Mouse (Mus musculus) G1E (cell line): ENCODE results near the gene Mnat1. TPM values are rescaled to one million over a fixed set of nuclear protein-coding genes. Genes with fewer than 3 reads are reported as not detected.

Experiments
- ATAC-seq: 2 replicates; pipeline ENCODE4 v1.8.0; 2016; ENCODE audit warnings: mild to moderate bottlenecking; ENCODE audit not compliant: insufficient number of reproducible peaks, poor library complexity, low FRiP score, severe bottlenecking; ENCODE audit errors: extremely low read depth
- DNase-seq: peaks from one replicate; pipeline ENCODE4 v3.0.0; 2012; ENCODE audit warnings: low spot score
- H3K27me3 ChIP-seq: 2 replicates; pipeline ENCODE4 v1.6.1; 2012; ENCODE audit warnings: mild to moderate bottlenecking, low read length, inconsistent platforms; ENCODE audit not compliant: insufficient read depth
- H3K36me3 ChIP-seq: replicated peaks from 2 replicates; pipeline ENCODE3; 2012; ENCODE audit warnings: mild to moderate bottlenecking, inconsistent platforms
- H3K4me1 ChIP-seq: 2 replicates; pipeline ENCODE4 v1.6.1; 2012; ENCODE audit warnings: low read depth, low read length, inconsistent platforms, mixed read lengths; ENCODE audit not compliant: insufficient read depth
- H3K4me3 ChIP-seq: 2 replicates; pipeline ENCODE4 v1.5.1; 2012; ENCODE audit warnings: low read depth, mild to moderate bottlenecking, inconsistent platforms, low read length, moderate library complexity, mixed read lengths
- H3K9me3 ChIP-seq: replicated peaks from 2 replicates; pipeline ENCODE4 v1.6.1; 2012; ENCODE audit warnings: inconsistent platforms
- CTCF ChIP-seq: IDR thresholded peaks from 2 replicates; pipeline ENCODE4 v1.5.1; 2012; ENCODE audit warnings: low read depth, low read length, inconsistent platforms, mixed read lengths
- GATA1 ChIP-seq: IDR thresholded peaks from 2 replicates; pipeline ENCODE4 v1.6.1; 2012; ENCODE audit warnings: borderline replicate concordance, low read length, inconsistent platforms, mixed read lengths
- GATA2 ChIP-seq: IDR thresholded peaks from 2 replicates; pipeline ENCODE4 v1.6.1; 2012; ENCODE audit warnings: low read depth, low read length, inconsistent platforms, borderline replicate concordance
- POLR2AphosphoS5 ChIP-seq: IDR thresholded peaks from 2 replicates; pipeline ENCODE4 v1.6.1; 2012; ENCODE audit warnings: low read depth, low read length, inconsistent platforms; ENCODE audit not compliant: insufficient replicate concordance
- TAL1 ChIP-seq: conservative IDR thresholded peaks from 2 replicates; pipeline ENCODE4 v1.6.1; 2012; ENCODE audit warnings: low read depth, low read length, inconsistent platforms, mixed read lengths
- polyA plus RNA-seq: library from polyadenylated mRNA; stranded (reverse); fragments of >175 nt; gene quantifications from 2 replicates; pipeline ENCODE4 v1.2.3, GENCODE M21; 2012
- total RNA-seq, 2 experiments: library from RNA; stranded (forward) in 1 of 2; stranded (reverse) in 1 of 2; fragments of 200-1000 nt in 1 of 2; fragments of >200 nt in 1 of 2; fragmentation: Nextera tagmentation in 1 of 2; gene quantifications; 2 replicates each; pipeline ENCODE4 v1.2.3; 2014 to 2017

Gene Mnat1
- total and polyA plus RNA-seq, 3 experiments: 5.1 to 70.7 (median 37.0) TPM

- TF ChIP-seq GATA1 (no peak), POLR2AphosphoS5 (no peak), CTCF (no peak), GATA2 (no peak), TAL1 (no peak)
- Histone ChIP-seq H3K27me3 (no peaks in the 10 kb centered on the region), H3K4me1 (no peaks in the 10 kb centered on the region), H3K4me3 (no peak overlapping the region), H3K9me3 (no peaks in the 10 kb centered on the region), H3K36me3 (peaks cover 11% of the 10 kb centered on the region)
- DNase-seq (no peak), ATAC-seq (no peak)
These were observed 108.0 kb downstream of the Mnat1 start for GRCm38 (mm10) chr12:73231552-73231951.

- no peak for DNase-seq
- H3K9me3 ChIP-seq: no peaks in the 10 kb centered on the region
- TF ChIP-seq TAL1 (no peak), CTCF (no peak), POLR2AphosphoS5 (no peak), GATA2 (no peak), GATA1 (no peak)
- peaks cover 13% of the 10 kb centered on the region for H3K36me3 ChIP-seq
- no peak overlapping the region for H3K4me3 ChIP-seq
- no peak for ATAC-seq
- no peaks in the 10 kb centered on the region for H3K4me1 ChIP-seq
- no peaks in the 10 kb centered on the region for H3K27me3 ChIP-seq
These were observed 109.1 kb downstream of the Mnat1 start for GRCm38 (mm10) chr12:73232586-73232985.

GRCm38 (mm10) chr12:73241960-73242359, 118.4 kb downstream of the Mnat1 start:
- DNase-seq: no peak
- Histone ChIP-seq H3K4me1 (peaks cover 4% of the 10 kb centered on the region; the same call in 1 of the 2 replicates), H3K27me3 (no peaks in the 10 kb centered on the region), H3K36me3 (peaks cover 17% of the 10 kb centered on the region), H3K4me3 (no peak overlapping the region; the same call in 1 of the 2 replicates), H3K9me3 (no peaks in the 10 kb centered on the region)
- TF ChIP-seq GATA2 (no peak), POLR2AphosphoS5 (no peak), GATA1 (no peak), TAL1 (no peak), CTCF (no peak)
- no peak for ATAC-seq

- peaks cover 19% of the 10 kb centered on the region for H3K36me3 ChIP-seq
- DNase-seq (no peak), ATAC-seq (no peak)
- TF ChIP-seq GATA2: no peak
- TF ChIP-seq GATA1: no peak
- TF ChIP-seq CTCF: no peak
- TF ChIP-seq POLR2AphosphoS5: no peak
- no peak for TF ChIP-seq TAL1
- no peak overlapping the region for H3K4me3 ChIP-seq
- H3K27me3 ChIP-seq: no peaks in the 10 kb centered on the region
- peaks cover 2% of the 10 kb centered on the region; the same call in 1 of the 2 replicates for H3K4me1 ChIP-seq
- H3K9me3 ChIP-seq: no peaks in the 10 kb centered on the region
These were observed 122.2 kb downstream of the Mnat1 start for GRCm38 (mm10) chr12:73245687-73246086.

GRCm38 (mm10) chr12:73255006-73255405, 131.5 kb downstream of the Mnat1 start:
- TF ChIP-seq POLR2AphosphoS5 (no peak), TAL1 (no peak), CTCF (no peak), GATA2 (no peak), GATA1 (no peak)
- peaks cover 19% of the 10 kb centered on the region for H3K36me3 ChIP-seq
- no peak for ATAC-seq
- no peaks in the 10 kb centered on the region for H3K9me3 ChIP-seq
- H3K4me3 ChIP-seq: no peak overlapping the region
- no peak for DNase-seq
- no peaks in the 10 kb centered on the region for H3K27me3 ChIP-seq
- no peaks in the 10 kb centered on the region for H3K4me1 ChIP-seq

- TF ChIP-seq GATA1 (no peak), TAL1 (no peak), POLR2AphosphoS5 (no peak), GATA2 (no peak), CTCF (no peak)
- H3K36me3 ChIP-seq: peaks cover 21% of the 10 kb centered on the region
These were observed 135.8 kb downstream of the Mnat1 start for GRCm38 (mm10) chr12:73259269-73259668.

More at GRCm38 (mm10) chr12:73259269-73259668, 135.8 kb downstream of the Mnat1 start:
- no peak overlapping the region for H3K4me3 ChIP-seq
- DNase-seq (no peak), ATAC-seq (no peak)
- no peaks in the 10 kb centered on the region for H3K27me3 ChIP-seq
- H3K4me1 ChIP-seq: no peaks in the 10 kb centered on the region
- H3K9me3 ChIP-seq: peaks cover 7% of the 10 kb centered on the region; the same call in 1 of the 2 replicates
